Mouse (Mus musculus) spleen, adult 18-20 months (tissue): ENCODE data around the gene Gm21828.
"Not testable (repeated sequence)": the region's sequence is repeated elsewhere in the genome, so short reads cannot be mapped to it uniquely, and the experiment has no call there.

Experiments used
- DNase-seq, 2 experiments: peaks; one replicate each; pipeline ENCODE4 v3.0.0; 2022; ENCODE audit warnings: mixed read lengths in 2 of 2

Gene Gm21828

DNA sequence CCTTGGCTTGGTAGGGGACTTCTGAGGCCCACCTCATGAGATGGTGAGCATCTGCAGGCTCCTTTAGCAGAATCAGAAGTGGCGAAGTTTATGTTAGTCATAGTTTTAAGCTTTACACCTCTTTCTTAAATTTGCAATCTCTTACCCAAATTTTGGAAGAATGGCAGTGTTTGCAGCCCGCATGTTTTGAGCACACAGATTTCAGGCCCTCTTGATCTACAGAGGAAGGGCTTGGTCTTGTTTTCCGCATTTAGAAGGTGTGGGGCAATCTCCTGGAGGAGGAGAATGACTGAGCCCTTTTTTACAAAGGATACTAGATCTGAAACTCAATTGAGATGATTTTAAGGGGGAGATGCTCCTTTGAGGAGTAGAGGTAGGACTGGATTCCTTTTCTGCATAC, at the start of gene Gm21828:
Gene Gm21828, minus strand, starts transcription at position 101 of the 400 bp plus-strand sequence.
- not testable (repeated sequence) for DNase-seq

GRCm38 (mm10) chrY:13252091-13252490, 28.4 kb upstream of the Gm21828 start, which contains the start of the genes Gm21440 and Gm21454:
Gene Gm21440, plus strand, starts transcription at chrY:13252391.
Gene Gm21454, plus strand, starts transcription at chrY:13252442.
- DNase-seq, result not testable (repeated sequence)
